Mouse (Mus musculus): ENCODE data around the gene Gm10718.
"Not testable (repeated sequence)": the region's sequence is repeated elsewhere in the genome, so short reads cannot be mapped to it uniquely, and the experiment has no call there.

Gene Gm10718

GRCm38 (mm10) chr9:3023312-3023984 lies at the start of gene Gm10718:
Gm10718 (plus strand) TSS chr9:3023547.
- peak; percentile 20 to 73 for DNase-seq (ENCODE audit: low spot score in 2 of 2)

- DNase-seq (ENCODE audit: low spot score in 2 of 2): peak in 1 of 2 experiments; percentile 21
Observed at GRCm38 (mm10) chr9:3000445-3000972, 22.8 kb upstream of the Gm10718 start, which contains the start of gene Gm10722. Gm10722 (plus strand) TSS chr9:3000922.

GRCm38 (mm10) chr9:3001006-3001405 lies 22.3 kb upstream of the Gm10718 start:
- DNase-seq (ENCODE audit: low spot score in 2 of 2): peak in 1 of 2 experiments; percentile 44

GRCm38 (mm10) chr9:3001948-3002659 lies 21.2 kb upstream of the Gm10718 start:
- peak; percentile 93 to 100 for DNase-seq (ENCODE audit: low spot score in 2 of 2)

GRCm38 (mm10) chr9:3002794-3003396 lies 20.5 kb upstream of the Gm10718 start, which contains the start of gene Gm11168:
Gm11168 (plus strand) TSS chr9:3003346.
- not testable (repeated sequence) for DNase-seq (ENCODE audit: low spot score in 2 of 2)

- not testable (repeated sequence) for DNase-seq (ENCODE audit: low spot score in 2 of 2)
Observed at GRCm38 (mm10) chr9:3006179-3006578, 17.2 kb upstream of the Gm10718 start.

GRCm38 (mm10) chr9:3006636-3007035 lies 16.7 kb upstream of the Gm10718 start:
- peak; percentile 92 to 100 for DNase-seq (ENCODE audit: low spot score in 2 of 2)

- not testable (repeated sequence) for DNase-seq (ENCODE audit: low spot score in 2 of 2)
Observed at GRCm38 (mm10) chr9:3007272-3007671, 16.1 kb upstream of the Gm10718 start.

- DNase-seq (ENCODE audit: low spot score in 2 of 2): not testable (repeated sequence)
Observed at GRCm38 (mm10) chr9:3009331-3009730, 14.0 kb upstream of the Gm10718 start.

- not testable (repeated sequence) for DNase-seq (ENCODE audit: low spot score in 2 of 2)
Observed at GRCm38 (mm10) chr9:3012054-3012621, 11.2 kb upstream of the Gm10718 start.

- DNase-seq (ENCODE audit: low spot score in 2 of 2): not testable (repeated sequence)
Observed at GRCm38 (mm10) chr9:3012733-3013279, 10.5 kb upstream of the Gm10718 start, which contains the start of gene Gm10721. Gm10721 (plus strand) TSS chr9:3013140.

- not testable (repeated sequence) for DNase-seq (ENCODE audit: low spot score in 2 of 2)
Observed at GRCm38 (mm10) chr9:3015354-3015753, 8.0 kb upstream of the Gm10718 start, which contains the start of gene Gm10720. Gm10720 (plus strand) TSS chr9:3015654.

GRCm38 (mm10) chr9:3015896-3016295 lies 7.5 kb upstream of the Gm10718 start:
- not testable (repeated sequence) for DNase-seq (ENCODE audit: low spot score in 2 of 2)

- DNase-seq (ENCODE audit: low spot score in 2 of 2): not testable (repeated sequence)
Observed at GRCm38 (mm10) chr9:3017108-3017507, 6.2 kb upstream of the Gm10718 start, which contains the start of gene Gm10719. Gm10719 (plus strand) TSS chr9:3017408.

- DNase-seq (ENCODE audit: low spot score in 2 of 2): peak; percentile 39 to 93
Observed at GRCm38 (mm10) chr9:3018944-3019343, 4.4 kb upstream of the Gm10718 start.

GRCm38 (mm10) chr9:3019835-3020727 lies 3.3 kb upstream of the Gm10718 start:
- peak; percentile 13 to 73 for DNase-seq (ENCODE audit: low spot score in 2 of 2)

GRCm38 (mm10) chr9:3022316-3023008 lies 885 bp upstream of the Gm10718 start:
- peak; percentile 25 to 79 for DNase-seq (ENCODE audit: low spot score in 2 of 2)

- peak; percentile 95 to 100 for DNase-seq (ENCODE audit: low spot score in 2 of 2)
Observed at GRCm38 (mm10) chr9:3023985-3024648, 770 bp downstream of the Gm10718 start.

- DNase-seq (ENCODE audit: low spot score in 2 of 2): peak in 1 of 2 experiments; percentile 39
Observed at GRCm38 (mm10) chr9:3024912-3025467, 1.6 kb downstream of the Gm10718 start, which contains the start of gene Gm10717. Gm10717 (plus strand) TSS chr9:3025417.

Measured in frontal cortex, postnatal 14 days (tissue).